Mouse (Mus musculus): Measurements from ENCODE around the gene Tmem136. TPM values are rescaled to one million over a fixed set of nuclear protein-coding genes. Genes with fewer than 3 reads are reported as not detected.

Tmem136 gene
- polyA plus RNA-seq, 3 experiments from 2014 or later: 0.67 to 4.8 (median 3.7) TPM

DNA sequence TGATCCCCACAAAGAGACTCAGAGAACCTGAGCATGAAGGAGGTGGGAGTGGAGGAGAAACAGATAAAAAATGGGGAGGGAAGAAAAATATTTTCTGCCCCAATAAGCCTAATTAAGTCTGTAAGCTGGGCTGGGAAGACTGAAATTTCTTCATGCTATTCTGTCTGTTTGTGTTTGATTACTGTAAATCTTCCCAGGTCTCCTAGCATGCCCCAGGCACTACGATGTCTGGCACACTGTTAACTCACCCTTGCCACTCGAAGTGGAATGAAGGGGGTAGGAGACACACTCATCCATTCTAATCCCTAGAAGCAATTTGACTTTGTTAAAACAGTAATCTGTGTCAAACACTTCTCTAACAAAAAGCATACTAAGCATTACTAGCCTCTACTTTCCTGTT, 44.6 kb downstream of the Tmem136 start:
- ATAC-seq: no peak

DNA sequence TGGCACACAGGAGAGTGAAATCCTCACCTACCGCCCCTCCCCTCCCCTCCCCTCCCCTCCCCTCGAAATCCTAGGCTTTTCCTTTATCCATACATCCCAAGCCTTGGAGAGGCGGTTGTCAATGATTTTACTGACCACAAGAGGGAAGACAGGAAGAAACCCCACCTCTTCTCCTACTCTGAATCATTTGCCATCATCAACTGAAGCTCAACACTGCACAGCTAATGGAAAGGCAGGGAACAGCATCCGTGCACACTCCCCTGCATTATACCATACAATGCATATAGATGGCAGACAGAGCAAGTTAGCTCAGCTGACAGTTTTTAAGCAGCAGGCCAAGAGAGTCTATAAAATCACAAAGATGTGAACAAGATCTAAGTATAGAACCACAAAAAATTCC, 45.2 kb downstream of the Tmem136 start:
- no peak for ATAC-seq

DNA sequence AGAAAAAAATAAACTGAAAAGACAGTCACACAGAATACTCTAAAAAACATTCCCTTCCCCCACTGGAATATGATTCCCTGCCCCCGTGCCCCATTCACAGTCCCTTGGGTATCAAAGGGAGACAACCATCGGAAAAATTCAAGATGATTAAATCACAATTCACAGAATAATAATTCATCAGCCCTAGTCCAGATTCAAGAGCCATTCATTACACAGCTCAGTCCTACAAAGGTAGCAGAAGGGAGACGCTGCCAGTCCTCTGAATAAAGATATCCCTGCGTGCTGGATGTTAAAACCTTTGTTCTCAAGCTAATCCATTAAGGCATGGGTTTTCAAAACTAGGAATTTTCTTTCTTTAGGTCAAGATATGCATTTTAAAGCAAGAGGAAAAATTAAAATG, 45.8 kb downstream of the Tmem136 start:
- no peak for ATAC-seq

DNA sequence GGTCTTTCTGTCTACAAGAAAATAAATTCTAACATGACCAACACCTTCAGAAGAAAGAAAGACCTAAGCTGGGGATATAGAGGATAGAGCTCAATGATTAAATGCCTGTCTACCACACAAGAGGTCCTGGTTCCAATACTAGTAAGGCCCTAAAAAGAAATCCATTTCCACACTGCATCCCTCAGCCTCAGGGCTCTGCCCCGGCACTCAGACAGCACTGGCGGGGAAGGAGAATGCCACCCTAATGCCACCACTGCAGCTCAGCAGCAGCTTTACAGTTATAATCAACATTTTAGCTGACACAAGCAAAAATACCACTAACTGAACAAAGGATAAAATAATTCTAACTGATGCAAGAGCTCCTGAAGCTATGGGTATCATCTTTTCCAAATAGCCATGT, 46.2 kb downstream of the Tmem136 start:
- ATAC-seq: no peak

DNA sequence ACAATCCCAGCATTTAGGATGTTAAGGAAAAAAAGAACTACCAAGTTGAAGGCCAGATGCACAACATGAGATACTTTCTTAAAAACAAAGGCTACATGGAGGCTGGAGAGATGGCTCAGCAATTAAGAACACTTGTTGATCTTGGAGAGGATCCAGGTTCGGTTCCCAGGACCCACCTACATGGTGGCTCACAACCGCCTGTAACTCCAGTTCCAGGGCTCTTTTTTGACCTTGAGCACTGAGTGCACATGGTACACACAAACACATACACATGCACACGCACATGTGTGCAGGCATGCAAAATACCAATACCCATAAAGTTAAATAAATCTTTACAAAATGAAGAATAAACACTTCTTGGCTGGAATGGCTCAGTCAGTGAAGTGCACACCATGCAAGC, 48.5 kb downstream of the Tmem136 start:
- ATAC-seq: no peak

DNA sequence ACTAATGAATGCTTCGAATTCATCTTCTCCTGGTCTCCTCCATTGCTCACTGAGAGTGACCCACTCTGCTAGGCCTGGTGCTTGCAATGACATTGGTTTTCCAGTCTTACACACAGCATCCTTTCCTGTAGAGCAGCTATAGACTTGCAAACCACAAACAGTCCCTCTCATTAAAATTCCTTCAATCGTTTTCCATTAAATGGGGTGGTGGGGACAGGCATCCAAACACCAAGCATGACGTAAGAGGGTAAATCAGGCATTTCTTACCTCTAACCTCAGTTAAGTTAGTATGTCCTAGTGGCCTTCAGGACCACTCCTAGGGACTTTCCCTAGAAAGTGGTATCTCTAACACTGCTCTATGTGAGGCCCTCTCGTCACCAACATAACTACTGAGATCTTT, 51.1 kb downstream of the Tmem136 start:
- ATAC-seq: no peak

DNA sequence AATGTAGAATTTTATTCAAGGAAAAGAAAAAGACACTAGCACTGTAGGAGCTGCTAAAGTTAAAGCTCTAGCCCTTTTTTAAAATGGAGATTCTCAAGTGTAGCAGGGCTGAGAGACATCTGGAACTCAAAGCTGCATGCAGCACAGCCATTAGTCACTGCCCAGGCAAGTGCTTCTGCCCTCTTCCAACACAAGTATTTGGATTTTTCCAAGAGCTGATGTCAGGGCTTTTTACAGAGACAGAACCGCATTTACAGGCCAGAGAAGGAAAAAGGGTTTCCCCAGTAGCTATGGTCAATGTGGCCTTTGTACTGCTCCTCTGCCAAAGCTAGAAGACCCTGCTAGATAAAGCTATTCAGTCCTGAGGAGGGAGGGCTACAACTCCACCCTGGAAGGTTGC, 54.8 kb downstream of the Tmem136 start:
- ATAC-seq: no peak

Other genes with a start within 250 kb of the Tmem136 start
- gene Grik4, start 172.1 kb downstream of the Tmem136 start, polyA plus RNA-seq (2017; shearing (Covaris generic)): under 1 TPM in 2 of 3 experiments, not detected in 1; 0.06 to 0.08 TPM
- 10 to 100 TPM in 2 of 3 experiments, 1 to 10 TPM in 1; 4.5 to 20.4 (median 17.1) TPM for gene Arhgef12, start 9.3 kb downstream of the Tmem136 start, polyA plus RNA-seq (2017; shearing (Covaris generic))
- not detected for gene Pou2f3, start 93.8 kb upstream of the Tmem136 start, polyA plus RNA-seq (2017; shearing (Covaris generic))
- gene Oaf, start 123.3 kb upstream of the Tmem136 start, polyA plus RNA-seq (2017; shearing (Covaris generic)): 1 to 10 TPM in 1 of 3 experiments, under 1 TPM in 1, not detected in 1; 0.28 to 1.3 TPM
- gene Trim29, start 194.3 kb upstream of the Tmem136 start, polyA plus RNA-seq (2017; shearing (Covaris generic)): not detected

Data from inflammation-experienced regulatory T-cells, adult 6 months (primary cell).